Mouse (Mus musculus): ENCODE measurements around the gene Trpm8. TPM values are rescaled to one million over a fixed set of nuclear protein-coding genes. Genes with fewer than 3 reads are reported as not detected.

The Trpm8 gene
- polyA plus RNA-seq, 1 experiment from 2014 or later: not detected

DNA sequence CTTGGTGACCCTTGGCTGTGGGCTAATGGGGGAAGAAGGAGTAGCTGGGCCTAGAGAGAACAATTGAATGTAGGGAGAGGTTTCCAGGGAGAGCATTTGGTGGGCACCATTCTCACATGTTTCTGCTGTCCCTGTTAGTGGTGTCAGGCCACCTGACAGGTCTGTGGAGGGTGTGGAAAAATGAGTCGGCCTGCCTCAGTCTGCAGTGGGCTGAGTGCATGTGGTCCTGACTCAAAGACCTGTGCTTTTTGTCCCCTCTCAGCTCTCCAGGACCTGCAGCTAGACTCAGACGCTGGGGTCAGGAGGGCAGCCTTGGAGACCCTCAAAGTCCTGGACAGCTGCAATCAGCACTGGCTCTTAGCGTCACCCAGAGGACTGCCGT is 17.8 kb upstream of the Trpm8 start:
- Histone ChIP-seq H3K4me3 (ENCODE audit: low read depth, low read length) (no peak overlapping the region), H3K4me1 (replicated peaks; ENCODE audit: control insufficient read depth, insufficient read depth, low read length) (no peaks in the 10 kb centered on the region), H3K27ac (ENCODE audit: low read depth, low read length) (no peak overlapping the region), H3K9me3 (ENCODE audit: control insufficient read depth, low read length) (peaks cover 48% of the 10 kb centered on the region), H3K36me3 (ENCODE audit: control insufficient read depth, insufficient read depth, low read length) (peaks cover 43% of the 10 kb centered on the region), H3K27me3 (ENCODE audit: control insufficient read depth, insufficient read depth, low read length) (no peaks in the 10 kb centered on the region), H3K9ac (ENCODE audit: low read length) (no peak overlapping the region), H3K4me2 (ENCODE audit: low read depth, low read length, severe bottlenecking) (no peak overlapping the region)
- WGBS: 80% methylated on average over 4 of the region's 4 CpGs
- DNase-seq (ENCODE audit: low spot score) (no peak), ATAC-seq (replicated peaks; ENCODE audit: low FRiP score) (peak; percentile 11; the same call in 1 of the 2 replicates)

DNA sequence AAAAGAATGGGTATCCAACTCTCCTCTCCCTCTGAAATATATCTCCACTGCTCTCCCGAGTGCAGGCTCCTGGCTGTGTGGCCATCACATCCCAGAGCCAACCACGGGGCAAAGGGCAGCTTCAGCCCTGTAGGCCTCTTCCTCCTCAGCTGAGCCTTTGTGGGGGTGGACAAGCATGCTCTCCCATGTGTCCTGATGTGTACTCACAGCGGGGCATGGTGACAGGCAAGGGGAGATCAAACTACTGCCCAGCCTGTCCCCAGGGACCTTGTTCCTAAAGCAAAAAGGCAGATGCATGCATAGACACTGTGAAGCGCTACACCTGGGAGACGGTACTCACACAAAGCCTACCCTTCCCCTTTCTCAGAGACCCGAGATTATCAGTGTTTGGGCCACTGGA is 17.3 kb upstream of the Trpm8 start:
- DNase-seq (ENCODE audit: low spot score) (no peak), ATAC-seq (replicated peaks; ENCODE audit: low FRiP score) (peak; percentile 17)
- Histone ChIP-seq H3K9ac (ENCODE audit: low read length) (no peak overlapping the region), H3K27me3 (ENCODE audit: control insufficient read depth, insufficient read depth, low read length) (no peaks in the 10 kb centered on the region), H3K4me1 (replicated peaks; ENCODE audit: control insufficient read depth, insufficient read depth, low read length) (no peaks in the 10 kb centered on the region), H3K36me3 (ENCODE audit: control insufficient read depth, insufficient read depth, low read length) (peaks cover 48% of the 10 kb centered on the region), H3K4me3 (ENCODE audit: low read depth, low read length) (no peak overlapping the region), H3K4me2 (ENCODE audit: low read depth, low read length, severe bottlenecking) (no peak overlapping the region), H3K27ac (ENCODE audit: low read depth, low read length) (no peak overlapping the region), H3K9me3 (ENCODE audit: control insufficient read depth, low read length) (peaks cover 43% of the 10 kb centered on the region)
- WGBS: 84% methylated on average over 6 of the region's 6 CpGs

DNA sequence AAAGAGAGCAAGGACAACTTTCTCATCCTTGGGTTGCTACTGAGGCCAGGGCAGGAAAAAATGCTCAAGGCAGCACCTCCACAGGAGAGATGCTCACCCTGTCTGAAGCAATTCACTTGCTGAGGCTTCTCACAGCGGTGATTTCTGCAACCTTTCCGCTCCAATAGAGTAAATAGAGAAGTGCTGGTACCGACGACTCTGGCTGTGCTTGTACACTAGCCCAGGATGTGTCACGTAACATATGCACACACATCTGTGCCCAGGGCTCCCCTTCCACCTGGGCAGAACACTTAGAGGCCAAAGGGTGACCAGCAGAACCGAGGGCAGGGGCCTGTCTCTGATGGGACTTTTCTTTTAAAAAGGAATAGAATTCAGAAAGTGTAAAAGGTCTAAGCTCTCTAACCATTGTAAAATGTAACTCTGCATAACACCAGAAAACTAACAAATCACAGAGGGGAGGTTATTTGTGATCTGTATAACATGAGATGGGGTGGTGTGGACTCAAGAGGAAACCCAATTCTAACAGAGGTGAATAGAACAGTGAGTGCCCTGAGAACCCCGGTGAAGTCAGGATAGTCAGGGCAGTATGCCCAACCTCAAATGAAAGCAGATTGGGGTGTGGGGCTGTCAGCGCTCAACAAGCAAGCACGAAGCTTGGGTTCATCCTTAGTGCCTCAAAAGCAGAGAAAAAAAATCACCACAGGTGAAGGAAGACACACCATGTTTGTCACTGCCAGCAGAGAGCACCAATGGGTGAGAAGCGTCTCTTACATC is 16.7 kb upstream of the Trpm8 start:
- WGBS: 84% methylated on average over 10 of the region's 10 CpGs
- Histone ChIP-seq H3K36me3 (ENCODE audit: control insufficient read depth, insufficient read depth, low read length) (peaks cover 55% of the 10 kb centered on the region), H3K4me2 (ENCODE audit: low read depth, low read length, severe bottlenecking) (no peak overlapping the region), H3K9ac (ENCODE audit: low read length) (no peak overlapping the region), H3K4me1 (replicated peaks; ENCODE audit: control insufficient read depth, insufficient read depth, low read length) (no peaks in the 10 kb centered on the region), H3K9me3 (ENCODE audit: control insufficient read depth, low read length) (peaks cover 38% of the 10 kb centered on the region), H3K4me3 (ENCODE audit: low read depth, low read length) (no peak overlapping the region), H3K27me3 (ENCODE audit: control insufficient read depth, insufficient read depth, low read length) (no peaks in the 10 kb centered on the region), H3K27ac (ENCODE audit: low read depth, low read length) (no peak overlapping the region)
- no peak for DNase-seq (ENCODE audit: low spot score)
- ATAC-seq (replicated peaks; ENCODE audit: low FRiP score): no peak

DNA sequence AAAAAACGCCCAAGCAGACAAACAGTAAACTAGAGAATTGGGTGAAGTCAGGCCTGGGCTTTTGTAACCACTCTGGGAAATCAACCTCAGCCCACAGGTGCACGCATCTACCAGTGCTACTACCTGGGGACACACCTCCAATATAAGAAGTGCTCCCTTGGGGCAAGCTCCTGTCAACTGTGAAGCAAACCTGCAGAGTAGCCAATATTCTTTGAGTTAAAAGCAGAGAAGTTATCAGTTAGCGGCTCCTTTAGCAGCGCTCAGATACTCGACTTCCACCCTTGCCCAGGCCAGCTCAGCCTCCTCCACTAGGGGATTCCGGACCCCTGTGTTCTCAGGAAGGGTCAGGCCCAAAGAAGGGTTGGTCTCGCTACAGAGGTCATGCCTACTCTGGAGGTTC is 15.8 kb upstream of the Trpm8 start:
- Histone ChIP-seq H3K9ac (ENCODE audit: low read length) (no peak overlapping the region), H3K36me3 (ENCODE audit: control insufficient read depth, insufficient read depth, low read length) (peaks cover 64% of the 10 kb centered on the region), H3K4me1 (replicated peaks; ENCODE audit: control insufficient read depth, insufficient read depth, low read length) (no peaks in the 10 kb centered on the region), H3K9me3 (ENCODE audit: control insufficient read depth, low read length) (peaks cover 30% of the 10 kb centered on the region), H3K27ac (ENCODE audit: low read depth, low read length) (no peak overlapping the region), H3K4me3 (ENCODE audit: low read depth, low read length) (no peak overlapping the region), H3K4me2 (ENCODE audit: low read depth, low read length, severe bottlenecking) (no peak overlapping the region), H3K27me3 (ENCODE audit: control insufficient read depth, insufficient read depth, low read length) (no peaks in the 10 kb centered on the region)
- DNase-seq (ENCODE audit: low spot score) (no peak), ATAC-seq (replicated peaks; ENCODE audit: low FRiP score) (no peak)
- 86% methylated on average over 7 of the region's 7 CpGs for WGBS

DNA sequence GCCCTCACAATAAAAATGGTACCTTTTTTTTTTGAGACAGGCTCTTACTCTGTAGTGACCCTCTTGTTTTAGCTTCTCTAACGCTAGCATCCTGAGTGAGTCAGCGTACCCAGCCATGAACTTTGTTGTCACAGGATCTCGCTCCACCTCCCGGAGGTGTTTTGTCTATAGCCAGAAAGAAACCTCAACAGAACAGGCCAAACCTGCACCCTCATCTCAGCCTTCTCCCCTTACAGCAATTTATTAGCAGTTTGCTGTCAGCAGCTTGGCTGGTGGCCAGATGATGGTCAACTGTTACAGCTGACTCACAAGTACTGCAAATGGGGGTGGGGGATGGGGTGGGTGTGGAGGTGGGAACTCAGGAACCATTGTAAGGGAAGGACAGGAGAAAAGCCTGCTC is 15.2 kb upstream of the Trpm8 start:
- Histone ChIP-seq H3K36me3 (ENCODE audit: control insufficient read depth, insufficient read depth, low read length) (peaks cover 69% of the 10 kb centered on the region), H3K4me2 (ENCODE audit: low read depth, low read length, severe bottlenecking) (no peak overlapping the region), H3K9ac (ENCODE audit: low read length) (no peak overlapping the region), H3K4me1 (replicated peaks; ENCODE audit: control insufficient read depth, insufficient read depth, low read length) (no peaks in the 10 kb centered on the region), H3K4me3 (ENCODE audit: low read depth, low read length) (no peak overlapping the region), H3K27me3 (ENCODE audit: control insufficient read depth, insufficient read depth, low read length) (no peaks in the 10 kb centered on the region), H3K9me3 (ENCODE audit: control insufficient read depth, low read length) (peaks cover 25% of the 10 kb centered on the region), H3K27ac (ENCODE audit: low read depth, low read length) (no peak overlapping the region)
- DNase-seq (ENCODE audit: low spot score) (no peak), ATAC-seq (replicated peaks; ENCODE audit: low FRiP score) (no peak)
- 89% methylated on average over 4 of the region's 4 CpGs for WGBS

DNA sequence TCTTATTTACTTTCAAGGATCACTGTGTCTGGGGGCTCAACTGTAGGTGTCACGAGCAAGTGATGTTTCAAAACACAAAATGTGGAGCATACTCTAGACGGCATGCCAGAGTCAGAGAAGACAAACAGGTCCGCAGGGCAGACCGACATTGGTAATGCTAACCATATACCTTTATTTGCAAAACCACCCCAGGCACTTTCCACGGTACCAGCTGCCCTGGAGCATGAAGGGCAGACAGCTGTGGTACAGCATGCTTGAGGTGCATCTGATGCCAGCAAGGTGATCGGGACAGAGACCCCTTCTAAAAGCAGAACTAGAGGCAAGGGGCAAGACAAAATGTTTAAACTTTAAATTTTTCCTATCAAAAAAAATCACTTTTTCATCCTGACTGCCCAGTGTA is 14.5 kb upstream of the Trpm8 start:
- Histone ChIP-seq H3K27me3 (ENCODE audit: control insufficient read depth, insufficient read depth, low read length) (no peaks in the 10 kb centered on the region), H3K36me3 (ENCODE audit: control insufficient read depth, insufficient read depth, low read length) (peaks cover 76% of the 10 kb centered on the region), H3K4me2 (ENCODE audit: low read depth, low read length, severe bottlenecking) (no peak overlapping the region), H3K4me3 (ENCODE audit: low read depth, low read length) (no peak overlapping the region), H3K27ac (ENCODE audit: low read depth, low read length) (no peak overlapping the region), H3K9me3 (ENCODE audit: control insufficient read depth, low read length) (peaks cover 18% of the 10 kb centered on the region), H3K9ac (ENCODE audit: low read length) (no peak overlapping the region), H3K4me1 (replicated peaks; ENCODE audit: control insufficient read depth, insufficient read depth, low read length) (no peaks in the 10 kb centered on the region)
- 79% methylated on average over 6 of the region's 6 CpGs for WGBS
- no peak for DNase-seq (ENCODE audit: low spot score)
- ATAC-seq (replicated peaks; ENCODE audit: low FRiP score): no peak

DNA sequence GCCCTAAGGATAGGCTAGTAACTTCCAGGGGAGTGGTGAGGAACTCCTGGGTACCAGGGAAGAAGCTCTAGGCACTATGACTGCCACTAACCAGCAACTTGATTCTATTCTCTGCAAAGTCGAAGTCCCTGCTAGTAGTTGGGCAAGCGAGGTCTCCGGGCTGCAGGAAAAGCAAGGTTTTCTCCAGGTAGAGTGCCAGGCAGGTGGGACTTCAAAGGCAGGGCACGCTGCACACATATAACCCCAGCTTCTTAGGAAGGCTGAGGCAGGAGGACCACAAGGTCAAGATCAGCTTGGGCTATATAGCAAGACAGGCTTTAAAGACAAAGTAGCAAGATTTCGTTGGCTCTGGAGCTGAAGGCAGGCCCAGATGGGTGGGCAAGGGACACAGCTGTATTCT is 13.7 kb upstream of the Trpm8 start:
- Histone ChIP-seq H3K27ac (ENCODE audit: low read depth, low read length) (no peak overlapping the region), H3K9me3 (ENCODE audit: control insufficient read depth, low read length) (peaks cover 15% of the 10 kb centered on the region), H3K4me3 (ENCODE audit: low read depth, low read length) (no peak overlapping the region), H3K4me1 (replicated peaks; ENCODE audit: control insufficient read depth, insufficient read depth, low read length) (no peaks in the 10 kb centered on the region), H3K36me3 (ENCODE audit: control insufficient read depth, insufficient read depth, low read length) (peaks cover 84% of the 10 kb centered on the region), H3K27me3 (ENCODE audit: control insufficient read depth, insufficient read depth, low read length) (no peaks in the 10 kb centered on the region), H3K9ac (ENCODE audit: low read length) (no peak overlapping the region), H3K4me2 (ENCODE audit: low read depth, low read length, severe bottlenecking) (no peak overlapping the region)
- WGBS: 90% methylated on average over 5 of the region's 5 CpGs
- ATAC-seq (replicated peaks; ENCODE audit: low FRiP score): no peak
- no peak for DNase-seq (ENCODE audit: low spot score)

DNA sequence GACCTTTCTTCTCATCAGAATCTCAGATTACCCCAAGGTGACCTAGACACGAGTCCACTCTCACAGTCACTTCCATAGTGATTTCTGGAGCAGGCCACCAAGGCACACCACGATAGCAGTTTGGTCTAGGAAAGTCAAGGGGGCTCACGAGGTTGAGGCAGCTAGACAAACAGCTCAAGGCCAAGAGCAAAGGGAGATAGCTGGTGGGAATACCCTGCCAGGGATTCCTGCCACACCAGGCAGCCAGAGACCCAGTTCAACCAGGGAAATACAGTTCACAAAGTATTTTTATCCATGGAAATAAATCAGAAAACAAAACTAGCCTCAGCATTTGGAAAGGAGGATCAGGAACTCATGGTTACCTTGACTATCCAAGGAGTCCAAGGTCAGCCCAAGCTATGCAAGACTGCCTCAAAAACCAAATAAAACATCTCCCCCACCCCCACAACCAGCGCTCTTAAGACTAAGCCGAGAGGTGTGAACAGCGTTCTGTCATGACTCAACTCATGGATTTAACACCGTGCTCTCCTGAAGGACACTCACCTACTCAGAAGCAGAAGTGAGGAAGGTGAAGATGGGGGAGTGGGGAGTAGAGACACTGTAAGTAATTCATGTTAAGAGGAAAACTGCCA is 13.1 kb upstream of the Trpm8 start:
- Histone ChIP-seq H3K4me1 (replicated peaks; ENCODE audit: control insufficient read depth, insufficient read depth, low read length) (no peaks in the 10 kb centered on the region), H3K9ac (ENCODE audit: low read length) (no peak overlapping the region), H3K36me3 (ENCODE audit: control insufficient read depth, insufficient read depth, low read length) (peaks cover 90% of the 10 kb centered on the region), H3K4me3 (ENCODE audit: low read depth, low read length) (no peak overlapping the region), H3K27ac (ENCODE audit: low read depth, low read length) (no peak overlapping the region), H3K9me3 (ENCODE audit: control insufficient read depth, low read length) (peaks cover 12% of the 10 kb centered on the region), H3K27me3 (ENCODE audit: control insufficient read depth, insufficient read depth, low read length) (no peaks in the 10 kb centered on the region), H3K4me2 (ENCODE audit: low read depth, low read length, severe bottlenecking) (no peak overlapping the region)
- DNase-seq (ENCODE audit: low spot score): no peak
- WGBS: 89% methylated on average over 7 of the region's 7 CpGs
- no peak for ATAC-seq (replicated peaks; ENCODE audit: low FRiP score)

DNA sequence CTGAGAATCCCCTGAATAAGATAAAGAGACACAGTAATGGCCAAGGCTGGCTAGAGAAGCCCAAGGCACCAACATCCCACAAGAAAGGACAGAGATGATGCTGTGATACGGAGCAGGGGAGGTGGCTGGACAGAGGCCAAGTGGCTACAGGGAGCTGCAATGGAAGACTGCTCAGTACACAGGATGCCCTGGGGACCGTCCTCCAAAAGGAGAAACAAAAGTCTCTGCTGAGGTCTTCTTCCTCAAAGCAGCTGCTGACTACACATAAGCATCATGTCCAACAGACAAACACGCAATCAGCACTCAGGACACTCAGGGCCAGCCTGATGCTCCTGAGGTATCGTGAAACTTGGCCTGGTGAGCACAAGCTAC is 12.6 kb upstream of the Trpm8 start:
- ATAC-seq (replicated peaks; ENCODE audit: low FRiP score) (no peak), DNase-seq (ENCODE audit: low spot score) (no peak)
- Histone ChIP-seq H3K27ac (ENCODE audit: low read depth, low read length) (no peak overlapping the region), H3K4me3 (ENCODE audit: low read depth, low read length) (no peak overlapping the region), H3K27me3 (ENCODE audit: control insufficient read depth, insufficient read depth, low read length) (no peaks in the 10 kb centered on the region), H3K4me2 (ENCODE audit: low read depth, low read length, severe bottlenecking) (no peak overlapping the region), H3K9me3 (ENCODE audit: control insufficient read depth, low read length) (peaks cover 12% of the 10 kb centered on the region), H3K9ac (ENCODE audit: low read length) (no peak overlapping the region), H3K4me1 (replicated peaks; ENCODE audit: control insufficient read depth, insufficient read depth, low read length) (no peaks in the 10 kb centered on the region), H3K36me3 (ENCODE audit: control insufficient read depth, insufficient read depth, low read length) (peaks cover 92% of the 10 kb centered on the region)
- WGBS: 79% methylated on average over 4 of the region's 4 CpGs

Data from forebrain, embryonic 11.5 days (tissue).